Mouse (Mus musculus): ENCODE data around the gene Eml1. TPM values are rescaled to one million over a fixed set of nuclear protein-coding genes. Genes with fewer than 3 reads are reported as not detected.

The Eml1 gene
- total RNA-seq, 2 experiments from 2014 or later: not detected

GRCm38 (mm10) chr12:108372241-108372640 lies 1.5 kb downstream of the Eml1 start:
- ATAC-seq (replicated peaks; ENCODE audit: poor library complexity, severe bottlenecking): no peak

- ATAC-seq (replicated peaks; ENCODE audit: poor library complexity, severe bottlenecking): no peak
These were observed 2.9 kb downstream of the Eml1 start for GRCm38 (mm10) chr12:108373611-108374010.

- ATAC-seq (replicated peaks; ENCODE audit: poor library complexity, severe bottlenecking): no peak
These were observed 3.9 kb downstream of the Eml1 start for GRCm38 (mm10) chr12:108374689-108375088.

- no peak for ATAC-seq (replicated peaks; ENCODE audit: poor library complexity, severe bottlenecking)
These were observed 7.8 kb downstream of the Eml1 start for GRCm38 (mm10) chr12:108378379-108379133.

GRCm38 (mm10) chr12:108386476-108387232 lies 15.9 kb downstream of the Eml1 start:
- ATAC-seq (replicated peaks; ENCODE audit: poor library complexity, severe bottlenecking): no peak

- ATAC-seq (replicated peaks; ENCODE audit: poor library complexity, severe bottlenecking): no peak
These were observed 19.0 kb downstream of the Eml1 start for GRCm38 (mm10) chr12:108389718-108390117.

GRCm38 (mm10) chr12:108392254-108393044 lies 21.7 kb downstream of the Eml1 start:
- ATAC-seq (replicated peaks; ENCODE audit: poor library complexity, severe bottlenecking): no peak

- no peak for ATAC-seq (replicated peaks; ENCODE audit: poor library complexity, severe bottlenecking)
These were observed 22.3 kb downstream of the Eml1 start for GRCm38 (mm10) chr12:108393082-108393481.

- ATAC-seq (replicated peaks; ENCODE audit: poor library complexity, severe bottlenecking): no peak
These were observed 22.9 kb downstream of the Eml1 start for GRCm38 (mm10) chr12:108393637-108394036.

- ATAC-seq (replicated peaks; ENCODE audit: poor library complexity, severe bottlenecking): no peak; the same call in 1 of the 2 replicates
These were observed 24.0 kb downstream of the Eml1 start for GRCm38 (mm10) chr12:108394534-108395284.

- no peak for ATAC-seq (replicated peaks; ENCODE audit: poor library complexity, severe bottlenecking)
These were observed 24.5 kb downstream of the Eml1 start for GRCm38 (mm10) chr12:108395285-108395660.

- no peak for ATAC-seq (replicated peaks; ENCODE audit: poor library complexity, severe bottlenecking)
These were observed 25.6 kb downstream of the Eml1 start for GRCm38 (mm10) chr12:108396081-108396947.

- no peak for ATAC-seq (replicated peaks; ENCODE audit: poor library complexity, severe bottlenecking)
These were observed 27.9 kb downstream of the Eml1 start for GRCm38 (mm10) chr12:108398681-108399080.

GRCm38 (mm10) chr12:108399191-108399590 lies 28.4 kb downstream of the Eml1 start:
- no peak for ATAC-seq (replicated peaks; ENCODE audit: poor library complexity, severe bottlenecking)

- ATAC-seq (replicated peaks; ENCODE audit: poor library complexity, severe bottlenecking): no peak
These were observed 30.2 kb downstream of the Eml1 start for GRCm38 (mm10) chr12:108400951-108401350.

- no peak for ATAC-seq (replicated peaks; ENCODE audit: poor library complexity, severe bottlenecking)
These were observed 33.2 kb downstream of the Eml1 start for GRCm38 (mm10) chr12:108403957-108404356.

- ATAC-seq (replicated peaks; ENCODE audit: poor library complexity, severe bottlenecking): no peak
These were observed 38.3 kb downstream of the Eml1 start for GRCm38 (mm10) chr12:108409100-108409499.

GRCm38 (mm10) chr12:108410416-108411208 lies 39.9 kb downstream of the Eml1 start:
- no peak for ATAC-seq (replicated peaks; ENCODE audit: poor library complexity, severe bottlenecking)

Measured in granulocyte monocyte progenitor cell, adult 5-6 weeks (primary cell).